Mouse (Mus musculus): ENCODE data around the gene Rbfox2.

The Rbfox2 gene

GRCm38 (mm10) chr15:77104349-77105158 lies 202.2 kb downstream of the Rbfox2 start:
- DNase-seq (ENCODE audit: low read depth), result no peak

- DNase-seq (ENCODE audit: low read depth), result no peak
These were observed 204.1 kb downstream of the Rbfox2 start for GRCm38 (mm10) chr15:77102685-77103084.

- no peak for DNase-seq (ENCODE audit: low read depth)
These were observed 207.0 kb downstream of the Rbfox2 start for GRCm38 (mm10) chr15:77099756-77100155.

- no peak for DNase-seq (ENCODE audit: low read depth)
These were observed 209.4 kb downstream of the Rbfox2 start for GRCm38 (mm10) chr15:77097358-77097757.

- DNase-seq (ENCODE audit: low read depth), result no peak
These were observed 211.6 kb downstream of the Rbfox2 start for GRCm38 (mm10) chr15:77095216-77095615.

GRCm38 (mm10) chr15:77094431-77094830 lies 212.4 kb downstream of the Rbfox2 start:
- DNase-seq (ENCODE audit: low read depth), result no peak

- DNase-seq (ENCODE audit: low read depth), result no peak
These were observed 215.4 kb downstream of the Rbfox2 start for GRCm38 (mm10) chr15:77091394-77091793.

GRCm38 (mm10) chr15:77090531-77090930 lies 216.3 kb downstream of the Rbfox2 start:
- no peak for DNase-seq (ENCODE audit: low read depth)

- no peak for DNase-seq (ENCODE audit: low read depth)
These were observed 217.6 kb downstream of the Rbfox2 start for GRCm38 (mm10) chr15:77089249-77089648.

- DNase-seq (ENCODE audit: low read depth), result no peak
These were observed 220.3 kb downstream of the Rbfox2 start for GRCm38 (mm10) chr15:77086488-77086887.

- no peak for DNase-seq (ENCODE audit: low read depth)
These were observed 221.0 kb downstream of the Rbfox2 start for GRCm38 (mm10) chr15:77085818-77086217.

GRCm38 (mm10) chr15:77081454-77081853 lies 225.3 kb downstream of the Rbfox2 start:
- no peak for DNase-seq (ENCODE audit: low read depth)

- no peak for DNase-seq (ENCODE audit: low read depth)
These were observed 226.0 kb downstream of the Rbfox2 start for GRCm38 (mm10) chr15:77080684-77081254.

GRCm38 (mm10) chr15:77079890-77080361 lies 226.9 kb downstream of the Rbfox2 start:
- no peak for DNase-seq (ENCODE audit: low read depth)

- no peak for DNase-seq (ENCODE audit: low read depth)
These were observed 227.5 kb downstream of the Rbfox2 start for GRCm38 (mm10) chr15:77079256-77079822.

GRCm38 (mm10) chr15:77078786-77079185 lies 228.0 kb downstream of the Rbfox2 start:
- DNase-seq (ENCODE audit: low read depth), result no peak

GRCm38 (mm10) chr15:77077906-77078305 lies 228.9 kb downstream of the Rbfox2 start:
- no peak for DNase-seq (ENCODE audit: low read depth)

GRCm38 (mm10) chr15:77076523-77076922 lies 230.3 kb downstream of the Rbfox2 start:
- no peak for DNase-seq (ENCODE audit: low read depth)

- peak; percentile 9 for DNase-seq (ENCODE audit: low read depth)
These were observed 234.1 kb downstream of the Rbfox2 start for GRCm38 (mm10) chr15:77072556-77073163.

- peak; percentile 88 for DNase-seq (ENCODE audit: low read depth)
These were observed 235.3 kb downstream of the Rbfox2 start for GRCm38 (mm10) chr15:77071501-77071900.

- DNase-seq (ENCODE audit: low read depth), result peak; percentile 18
These were observed 236.0 kb downstream of the Rbfox2 start for GRCm38 (mm10) chr15:77070745-77071268.

- DNase-seq (ENCODE audit: low read depth), result no peak
These were observed 237.8 kb downstream of the Rbfox2 start for GRCm38 (mm10) chr15:77069019-77069418.

Measured in naive thymus-derived CD4-positive, alpha-beta T cell, adult 2 months (primary cell).